Mouse (Mus musculus): ENCODE results near the gene Sec14l4. TPM values are rescaled to one million over a fixed set of nuclear protein-coding genes. Genes with fewer than 3 reads are reported as not detected.

Sec14l4 gene
- polyA plus RNA-seq, 1 experiment from 2014 or later = not detected

DNA sequence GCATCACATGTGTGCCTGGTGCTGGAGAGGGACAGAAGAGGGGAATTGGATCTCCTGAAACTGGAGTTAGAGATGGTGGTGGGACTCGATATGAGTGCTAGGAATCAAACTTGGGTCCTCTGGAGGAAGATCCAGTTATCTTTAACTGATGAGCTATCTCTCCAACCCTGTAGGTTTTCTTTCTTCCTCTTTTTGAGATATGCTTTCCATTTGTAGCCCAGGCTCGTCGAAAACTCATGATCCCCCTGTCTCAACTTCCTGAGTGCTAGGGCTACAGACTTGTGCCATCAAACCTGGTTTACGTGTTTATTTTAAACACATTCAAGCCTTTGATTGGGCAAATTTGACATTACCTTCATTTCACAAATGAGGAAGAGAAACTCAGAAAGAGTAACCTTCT is 2.9 kb downstream of the Sec14l4 start:
- Histone ChIP-seq H3K9me3 (no peaks in the 10 kb centered on the region), H3K4me3 (no peak overlapping the region), H3K27ac (no peak overlapping the region), H3K4me1 (replicated peaks) (0 out of 2 replicates have a peak, but pooled peaks cover 6% of the 10 kb centered on the region), H3K36me3 (no peaks in the 10 kb centered on the region), H3K27me3 (ENCODE audit: insufficient read depth, poor library complexity, severe bottlenecking) (peaks cover 18% of the 10 kb centered on the region)
- 90% methylated on average over 4 of the region's 4 CpGs for WGBS
- DNase-seq (ENCODE audit: low spot score) = no peak

DNA sequence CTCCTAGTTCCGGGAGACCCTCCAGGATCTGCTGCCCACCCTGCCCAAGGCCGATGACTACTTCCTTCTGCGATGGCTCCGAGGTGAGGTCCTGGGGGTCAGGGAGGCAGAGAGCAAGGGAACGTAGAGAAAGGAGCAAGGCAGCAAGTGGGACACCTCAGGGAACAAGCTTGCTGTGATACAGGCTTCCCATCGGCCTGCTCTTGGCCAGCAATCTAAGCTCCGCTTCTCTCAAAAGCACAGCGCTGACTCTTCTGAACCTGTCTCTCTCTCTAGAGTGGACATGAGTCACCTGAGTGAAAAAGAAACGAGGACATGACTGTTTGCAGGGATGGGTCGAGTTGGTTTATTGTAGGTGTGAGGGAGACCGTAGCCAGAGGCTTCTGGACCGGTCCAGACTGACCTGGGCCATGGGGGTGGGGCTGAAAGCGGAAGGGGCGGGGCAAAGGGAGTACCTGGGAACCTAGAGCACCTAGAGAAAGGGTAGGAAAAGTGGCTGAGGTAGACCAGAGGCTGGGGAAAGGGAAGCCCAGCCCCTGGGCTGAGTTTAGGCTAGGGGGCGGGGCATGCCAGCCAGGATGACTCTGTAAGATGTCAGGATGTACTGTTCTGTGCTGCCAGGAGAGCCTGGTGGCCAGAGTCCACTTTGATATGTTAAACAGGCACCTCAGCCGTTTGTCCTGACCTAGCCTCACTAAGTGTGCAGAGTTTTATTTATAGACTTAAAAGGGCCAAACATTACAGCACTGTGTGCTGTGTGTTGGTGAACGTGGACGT is 4.0 kb downstream of the Sec14l4 start:
- Histone ChIP-seq H3K9me3 (no peaks in the 10 kb centered on the region), H3K4me1 (replicated peaks) (0 out of 2 replicates have a peak, but pooled peaks cover 6% of the 10 kb centered on the region), H3K27me3 (ENCODE audit: insufficient read depth, poor library complexity, severe bottlenecking) (peaks cover 18% of the 10 kb centered on the region), H3K27ac (no peak overlapping the region), H3K36me3 (no peaks in the 10 kb centered on the region), H3K4me3 (no peak overlapping the region)
- DNase-seq (ENCODE audit: low spot score) = no peak
- WGBS = 69% methylated on average over 18 of the region's 18 CpGs

DNA sequence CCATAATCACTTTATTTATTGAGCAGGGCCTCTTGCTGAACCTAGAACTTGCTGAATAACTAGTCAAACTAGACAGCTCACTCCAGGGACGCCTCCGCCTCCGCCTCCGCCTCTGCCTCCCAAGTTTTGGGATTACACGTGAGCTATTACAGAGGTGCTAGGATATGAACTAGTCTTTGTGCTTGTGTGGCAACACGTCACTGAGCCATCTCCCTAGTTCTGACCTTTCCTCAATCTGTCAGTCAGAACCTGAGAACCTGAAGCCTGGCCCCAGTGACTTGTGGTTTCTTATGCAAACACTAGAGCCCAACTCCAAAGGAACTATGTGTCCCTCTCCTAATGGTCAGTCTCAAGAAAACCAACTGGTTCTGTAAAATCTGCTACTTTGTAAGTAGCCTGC is 4.7 kb downstream of the Sec14l4 start:
- no peak overlapping the region for H3K27ac ChIP-seq
- no peaks in the 10 kb centered on the region for H3K36me3 ChIP-seq
- 0 out of 2 replicates have a peak, but pooled peaks cover 6% of the 10 kb centered on the region for H3K4me1 ChIP-seq (replicated peaks)
- peaks cover 16% of the 10 kb centered on the region for H3K27me3 ChIP-seq (ENCODE audit: insufficient read depth, poor library complexity, severe bottlenecking)
- DNase-seq (ENCODE audit: low spot score) = no peak
- H3K9me3 ChIP-seq = no peaks in the 10 kb centered on the region
- no peak overlapping the region for H3K4me3 ChIP-seq
- WGBS = 87% methylated on average over 6 of the region's 6 CpGs

DNA sequence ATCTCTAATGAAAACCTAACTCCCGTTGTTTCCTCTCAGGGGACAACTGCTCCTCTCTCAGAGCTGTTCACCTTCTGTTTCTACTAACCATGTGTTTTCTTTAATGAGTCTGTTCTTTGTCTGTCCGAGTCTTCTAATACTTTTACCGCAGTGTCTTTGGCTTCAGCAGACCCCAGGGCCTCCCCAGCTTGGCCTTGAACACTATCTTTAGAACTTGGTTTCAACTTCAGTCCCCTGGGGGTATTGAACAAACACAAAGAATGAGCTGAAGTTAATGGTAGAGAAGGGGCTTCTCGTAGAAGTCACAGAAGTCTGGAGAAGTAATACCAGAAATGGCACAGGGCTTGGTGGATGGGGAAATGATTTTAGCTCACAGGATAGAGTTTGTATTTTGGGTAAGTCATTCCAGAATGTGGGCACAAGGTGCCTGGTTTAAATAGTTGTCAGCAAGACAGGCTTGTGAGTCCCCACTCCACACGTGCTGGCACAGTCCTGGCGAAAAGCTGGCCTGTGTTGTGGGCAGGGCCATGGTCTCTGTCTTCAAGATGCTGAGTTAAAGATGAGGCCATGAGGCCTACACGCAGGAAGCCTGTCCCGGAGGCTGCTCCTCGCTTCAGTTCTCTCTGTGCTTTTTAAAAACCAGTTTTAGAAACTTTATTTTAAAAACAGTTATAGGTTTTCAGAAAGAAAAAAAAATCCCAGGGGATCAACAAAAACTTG is 5.3 kb downstream of the Sec14l4 start:
- 71% methylated on average over 9 of the region's 9 CpGs for WGBS
- no peak overlapping the region for H3K27ac ChIP-seq
- H3K4me1 ChIP-seq (replicated peaks) = 0 out of 2 replicates have a peak, but pooled peaks cover 5% of the 10 kb centered on the region
- H3K27me3 ChIP-seq (ENCODE audit: insufficient read depth, poor library complexity, severe bottlenecking) = peaks cover 10% of the 10 kb centered on the region
- DNase-seq (ENCODE audit: low spot score) = no peak
- H3K4me3 ChIP-seq = no peak overlapping the region
- H3K9me3 ChIP-seq = no peaks in the 10 kb centered on the region
- H3K36me3 ChIP-seq = no peaks in the 10 kb centered on the region

DNA sequence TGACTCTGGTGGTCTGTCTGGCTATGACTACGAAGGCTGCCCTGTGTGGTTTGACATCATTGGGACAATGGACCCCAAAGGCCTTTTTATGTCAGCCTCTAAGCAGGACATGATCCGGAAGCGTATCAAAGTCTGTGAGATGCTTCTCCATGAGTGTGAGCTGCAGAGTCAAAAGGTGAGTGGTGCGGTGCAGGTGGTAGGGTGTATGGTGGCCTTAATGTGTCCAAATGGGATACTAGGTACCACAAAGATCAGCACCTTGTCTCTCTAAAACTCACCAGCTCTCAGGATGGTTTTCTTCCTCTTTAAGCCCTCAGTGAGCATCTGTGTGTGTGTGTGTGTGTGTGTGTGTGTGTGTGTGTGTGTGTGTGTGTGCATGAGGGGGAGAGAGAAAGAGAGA is 8.7 kb downstream of the Sec14l4 start:
- H3K36me3 ChIP-seq = no peaks in the 10 kb centered on the region
- DNase-seq (ENCODE audit: low spot score) = no peak
- no peaks in the 10 kb centered on the region for H3K4me1 ChIP-seq (replicated peaks)
- no peak overlapping the region for H3K27ac ChIP-seq
- H3K9me3 ChIP-seq = no peaks in the 10 kb centered on the region
- H3K27me3 ChIP-seq (ENCODE audit: insufficient read depth, poor library complexity, severe bottlenecking) = no peaks in the 10 kb centered on the region
- WGBS = 91% methylated on average over 4 of the region's 4 CpGs
- no peak overlapping the region for H3K4me3 ChIP-seq

DNA sequence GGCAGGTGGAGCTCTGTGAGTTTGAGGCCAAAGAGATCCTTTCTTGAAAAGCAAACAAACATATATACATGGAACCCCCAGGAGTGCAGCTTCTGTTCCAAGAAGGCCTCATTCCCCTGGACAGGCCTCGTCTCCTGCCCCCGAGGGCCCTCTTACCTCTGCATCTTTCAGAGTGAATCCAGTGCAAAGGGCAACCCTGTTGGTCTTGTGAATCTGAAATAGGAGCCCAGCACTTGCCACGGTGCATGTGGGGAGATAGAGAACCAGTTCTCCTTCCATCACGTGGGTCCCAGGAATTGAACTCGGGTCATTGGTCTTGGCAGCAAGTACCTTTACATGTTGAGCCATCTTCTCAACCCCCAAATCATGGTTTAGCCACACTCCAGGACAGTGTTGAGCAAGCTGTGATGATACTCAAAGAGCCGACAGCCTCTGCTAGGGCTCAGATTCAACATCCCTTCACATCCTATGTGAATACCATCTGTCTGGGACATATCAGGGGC is 9.9 kb downstream of the Sec14l4 start:
- no peak for DNase-seq (ENCODE audit: low spot score)
- Histone ChIP-seq H3K4me3 (no peak overlapping the region), H3K36me3 (no peaks in the 10 kb centered on the region), H3K9me3 (no peaks in the 10 kb centered on the region), H3K27ac (no peak overlapping the region), H3K27me3 (ENCODE audit: insufficient read depth, poor library complexity, severe bottlenecking) (no peaks in the 10 kb centered on the region), H3K4me1 (replicated peaks) (no peaks in the 10 kb centered on the region)
- WGBS = 84% methylated on average over 6 of the region's 6 CpGs

DNA sequence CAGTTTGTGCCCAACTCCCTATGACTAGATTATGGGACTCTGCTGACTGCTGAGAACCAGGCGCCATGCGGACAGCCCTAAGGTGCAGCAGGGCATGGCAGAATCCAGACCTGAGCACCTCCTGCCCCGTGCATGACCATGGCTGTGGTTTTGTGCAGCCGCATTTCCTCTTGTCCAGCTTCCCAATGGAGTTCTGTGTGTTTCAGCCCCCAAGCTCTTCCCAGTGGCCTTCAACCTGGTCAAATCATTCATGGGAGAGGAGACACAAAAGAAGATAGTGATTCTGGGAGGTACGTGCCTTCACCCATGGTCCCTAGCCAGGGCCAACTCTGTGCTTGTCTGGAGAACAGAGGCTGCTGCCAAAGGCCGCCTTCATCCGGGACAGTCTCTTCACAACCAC is 11.8 kb downstream of the Sec14l4 start:
- no peaks in the 10 kb centered on the region for H3K9me3 ChIP-seq
- no peaks in the 10 kb centered on the region for H3K4me1 ChIP-seq (replicated peaks)
- no peaks in the 10 kb centered on the region for H3K27me3 ChIP-seq (ENCODE audit: insufficient read depth, poor library complexity, severe bottlenecking)
- DNase-seq (ENCODE audit: low spot score) = no peak
- no peak overlapping the region for H3K27ac ChIP-seq
- WGBS = 93% methylated on average over 7 of the region's 7 CpGs
- no peak overlapping the region for H3K4me3 ChIP-seq
- no peaks in the 10 kb centered on the region for H3K36me3 ChIP-seq

DNA sequence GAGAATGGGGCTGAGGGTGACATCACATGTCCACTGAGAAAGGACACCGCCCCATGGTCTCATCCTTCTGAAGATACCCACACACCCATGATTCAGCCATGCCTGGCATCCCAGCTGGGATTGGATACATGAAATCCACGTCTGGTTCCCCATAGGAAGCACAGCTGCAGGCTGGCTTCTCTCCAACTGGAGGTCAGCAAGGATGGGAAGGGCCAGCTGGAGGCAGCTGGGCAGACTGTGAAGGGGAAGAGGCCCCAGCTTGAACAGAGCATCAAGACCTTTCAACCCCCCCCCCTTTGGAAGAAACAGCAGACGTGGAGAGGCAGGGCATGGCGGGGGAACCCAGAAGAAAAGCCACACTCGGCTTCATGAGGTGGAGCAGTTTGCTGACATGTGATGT is 15.3 kb downstream of the Sec14l4 start:
- WGBS = 71% methylated on average over 5 of the region's 5 CpGs
- no peak for DNase-seq (ENCODE audit: low spot score)

DNA sequence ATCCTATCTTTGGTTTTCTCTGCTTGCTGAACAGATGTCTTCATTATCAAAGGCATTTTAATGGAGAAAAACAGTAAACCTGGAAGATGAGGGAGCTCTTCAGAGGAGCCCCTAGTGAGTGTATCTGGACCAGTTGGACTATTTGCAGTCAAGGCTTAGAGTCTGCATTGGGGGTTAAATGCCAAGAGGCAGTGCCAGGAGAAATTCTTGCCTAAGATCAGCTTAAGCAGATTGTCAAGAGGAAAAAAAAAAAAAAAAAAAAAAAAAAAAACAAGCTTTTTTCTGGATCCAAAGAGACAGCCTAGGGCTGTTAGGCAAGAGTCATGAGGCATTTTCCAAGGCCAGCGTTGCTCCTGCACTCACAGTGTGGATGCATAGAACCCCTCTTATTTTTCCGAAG is 16.5 kb downstream of the Sec14l4 start:
- no peaks in the 10 kb centered on the region for H3K36me3 ChIP-seq
- no peak overlapping the region for H3K27ac ChIP-seq
- no peak overlapping the region for H3K4me3 ChIP-seq
- no peak for DNase-seq (ENCODE audit: low spot score)
- no peaks in the 10 kb centered on the region for H3K4me1 ChIP-seq (replicated peaks)
- no peaks in the 10 kb centered on the region for H3K9me3 ChIP-seq
- WGBS = 95% methylated on average over 2 of the region's 2 CpGs
- H3K27me3 ChIP-seq (ENCODE audit: insufficient read depth, poor library complexity, severe bottlenecking) = no peaks in the 10 kb centered on the region

More for the DNA sequence above, 15.3 kb downstream of the Sec14l4 start:
- H3K36me3 ChIP-seq = no peaks in the 10 kb centered on the region
- H3K27ac ChIP-seq = no peak overlapping the region
- no peaks in the 10 kb centered on the region for H3K4me1 ChIP-seq (replicated peaks)
- H3K27me3 ChIP-seq (ENCODE audit: insufficient read depth, poor library complexity, severe bottlenecking) = no peaks in the 10 kb centered on the region
- no peak overlapping the region for H3K4me3 ChIP-seq
- no peaks in the 10 kb centered on the region for H3K9me3 ChIP-seq

DNA sequence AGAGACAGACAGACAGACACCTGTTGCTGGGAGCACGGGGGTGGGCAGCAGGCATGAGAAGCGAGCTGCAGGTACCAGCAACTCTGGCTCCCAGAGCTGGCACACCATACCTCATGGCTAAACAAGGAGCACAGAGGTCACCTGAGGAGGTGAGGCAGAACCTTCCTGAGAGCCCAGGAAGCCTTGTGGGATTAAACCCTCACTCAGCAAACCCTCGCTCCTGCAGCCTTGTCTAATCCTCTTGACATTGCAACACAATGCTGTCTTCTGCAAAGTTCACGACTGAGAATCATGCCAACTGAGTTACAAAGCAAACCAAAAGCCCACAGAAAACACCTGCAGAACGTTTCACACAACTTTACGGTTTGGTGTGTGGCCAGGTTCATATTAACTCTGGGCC is 17.2 kb downstream of the Sec14l4 start:
- Histone ChIP-seq H3K27ac (no peak overlapping the region), H3K4me3 (no peak overlapping the region), H3K9me3 (no peaks in the 10 kb centered on the region), H3K4me1 (replicated peaks) (no peaks in the 10 kb centered on the region), H3K36me3 (no peaks in the 10 kb centered on the region), H3K27me3 (ENCODE audit: insufficient read depth, poor library complexity, severe bottlenecking) (no peaks in the 10 kb centered on the region)
- WGBS = 85% methylated on average over 6 of the region's 6 CpGs
- no peak for DNase-seq (ENCODE audit: low spot score)

DNA sequence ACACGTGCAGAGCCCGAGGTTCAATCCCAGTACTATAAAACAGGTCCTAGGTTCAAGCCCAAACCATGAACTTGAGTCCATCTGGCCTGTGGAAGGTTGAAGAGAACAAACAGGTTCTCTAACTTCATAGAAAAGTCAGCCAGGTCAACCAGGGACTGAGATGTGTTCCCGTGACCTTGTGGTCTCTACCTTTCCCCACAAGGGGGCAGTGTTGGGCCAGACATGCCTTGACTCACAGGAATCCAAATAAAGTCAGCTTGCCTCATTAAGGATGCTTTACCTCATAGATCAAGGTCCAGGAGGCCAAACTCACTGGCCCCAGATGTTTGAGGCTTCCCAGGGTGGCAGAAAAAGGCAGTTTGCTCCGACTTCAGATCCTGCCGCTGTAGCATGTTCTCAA is 22.3 kb downstream of the Sec14l4 start:
- Histone ChIP-seq H3K4me1 (replicated peaks) (no peaks in the 10 kb centered on the region), H3K4me3 (no peak overlapping the region), H3K36me3 (no peaks in the 10 kb centered on the region), H3K9me3 (no peaks in the 10 kb centered on the region), H3K27me3 (ENCODE audit: insufficient read depth, poor library complexity, severe bottlenecking) (no peaks in the 10 kb centered on the region), H3K27ac (no peak overlapping the region)
- DNase-seq (ENCODE audit: low spot score) = peak; percentile 71
- WGBS = 21% methylated on average over 5 of the region's 5 CpGs

DNA sequence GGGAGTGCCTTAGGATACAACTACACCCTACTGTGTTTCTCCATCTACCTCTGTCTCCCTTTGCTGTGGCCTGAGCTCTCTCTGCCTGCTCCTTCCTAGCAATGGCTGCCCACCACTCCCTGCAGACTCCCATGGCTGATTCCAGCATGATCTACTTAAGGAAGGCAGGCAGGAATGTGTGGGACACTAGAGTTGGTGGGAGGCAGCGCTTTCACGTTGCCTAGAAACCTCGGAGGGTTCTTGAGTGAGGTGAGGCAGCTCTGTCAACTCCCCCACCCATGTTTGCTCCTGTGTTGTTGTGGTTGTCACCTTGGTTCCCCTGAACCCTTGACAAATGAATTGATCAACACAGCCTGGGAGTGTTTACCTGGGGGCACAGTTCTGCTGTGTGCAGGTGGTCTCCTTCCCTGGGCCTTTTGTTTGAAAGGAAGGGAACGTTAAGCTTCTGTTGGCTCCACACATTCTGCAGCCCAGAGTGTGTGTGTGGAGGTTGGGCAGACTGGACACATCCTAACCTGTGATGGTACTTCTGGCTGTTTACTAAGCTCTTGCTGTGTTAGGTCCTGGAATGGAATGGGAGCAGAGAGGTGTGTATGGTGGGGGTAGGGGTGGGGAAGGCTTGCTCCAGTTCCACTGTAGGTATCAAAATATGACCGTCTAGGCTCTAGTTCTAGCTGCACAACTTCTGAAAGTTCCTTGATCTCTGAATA is 29.8 kb downstream of the Sec14l4 start:
- Histone ChIP-seq H3K4me1 (replicated peaks) (no peaks in the 10 kb centered on the region), H3K27ac (no peak overlapping the region), H3K4me3 (no peak overlapping the region), H3K36me3 (no peaks in the 10 kb centered on the region), H3K9me3 (no peaks in the 10 kb centered on the region), H3K27me3 (ENCODE audit: insufficient read depth, poor library complexity, severe bottlenecking) (no peaks in the 10 kb centered on the region)
- WGBS = 80% methylated on average over 5 of the region's 5 CpGs
- DNase-seq (ENCODE audit: low spot score) = no peak

DNA sequence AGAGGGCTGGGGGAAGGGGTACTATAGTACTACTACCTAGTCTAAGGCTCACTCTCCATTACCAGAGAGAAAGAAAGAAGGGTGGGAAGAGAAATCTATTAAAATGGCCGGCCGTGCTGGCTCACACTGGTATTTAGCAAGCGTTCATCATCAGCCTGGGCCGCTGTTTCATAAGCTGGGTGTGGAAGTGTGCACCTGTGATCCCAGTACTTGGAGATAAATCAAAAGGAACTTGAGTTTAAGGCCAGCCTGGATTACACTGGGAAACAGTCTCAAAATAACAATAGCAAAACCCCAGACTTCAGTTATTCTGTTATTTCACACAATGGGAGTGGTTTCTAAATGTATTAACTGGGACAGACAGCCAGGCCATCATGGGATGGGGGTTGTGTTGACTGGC is 31.3 kb downstream of the Sec14l4 start:
- 87% methylated on average over 4 of the region's 4 CpGs for WGBS
- H3K27me3 ChIP-seq (ENCODE audit: insufficient read depth, poor library complexity, severe bottlenecking) = no peaks in the 10 kb centered on the region
- no peak overlapping the region for H3K4me3 ChIP-seq
- no peaks in the 10 kb centered on the region for H3K9me3 ChIP-seq
- H3K36me3 ChIP-seq = no peaks in the 10 kb centered on the region
- no peak overlapping the region for H3K27ac ChIP-seq
- no peak for DNase-seq (ENCODE audit: low spot score)
- H3K4me1 ChIP-seq (replicated peaks) = no peaks in the 10 kb centered on the region
